Mouse (Mus musculus) liver, adult 2 months (tissue): ENCODE measurements at regions not wholly inside any gene's neighbourhood (a gene's known extent, or its start where the extent isn't known, plus 50 kb on each side); places are given as distances from the start of the nearest gene placed in this dataset.

Experiments used
- CTCF ChIP-seq: fragments of 200-500 bp; IDR thresholded peaks from 2 replicates; pipeline ENCODE4 v1.5.1; 2011; ENCODE audit warnings: low read depth, low read length, control low read depth
- POLR2A ChIP-seq: fragments of 200-500 bp; IDR thresholded peaks from 2 replicates; pipeline ENCODE4 v1.6.1; 2011; ENCODE audit warnings: low read length, control low read depth; ENCODE audit not compliant: insufficient read depth; ENCODE audit errors: extremely low read depth

- no peak for TF ChIP-seq POLR2A
- TF ChIP-seq CTCF = no peak
Observed at GRCm38 (mm10) chr11:22652931-22653330, 141.0 kb downstream of the Tmem17 start.
